In the genomic region with DNA sequence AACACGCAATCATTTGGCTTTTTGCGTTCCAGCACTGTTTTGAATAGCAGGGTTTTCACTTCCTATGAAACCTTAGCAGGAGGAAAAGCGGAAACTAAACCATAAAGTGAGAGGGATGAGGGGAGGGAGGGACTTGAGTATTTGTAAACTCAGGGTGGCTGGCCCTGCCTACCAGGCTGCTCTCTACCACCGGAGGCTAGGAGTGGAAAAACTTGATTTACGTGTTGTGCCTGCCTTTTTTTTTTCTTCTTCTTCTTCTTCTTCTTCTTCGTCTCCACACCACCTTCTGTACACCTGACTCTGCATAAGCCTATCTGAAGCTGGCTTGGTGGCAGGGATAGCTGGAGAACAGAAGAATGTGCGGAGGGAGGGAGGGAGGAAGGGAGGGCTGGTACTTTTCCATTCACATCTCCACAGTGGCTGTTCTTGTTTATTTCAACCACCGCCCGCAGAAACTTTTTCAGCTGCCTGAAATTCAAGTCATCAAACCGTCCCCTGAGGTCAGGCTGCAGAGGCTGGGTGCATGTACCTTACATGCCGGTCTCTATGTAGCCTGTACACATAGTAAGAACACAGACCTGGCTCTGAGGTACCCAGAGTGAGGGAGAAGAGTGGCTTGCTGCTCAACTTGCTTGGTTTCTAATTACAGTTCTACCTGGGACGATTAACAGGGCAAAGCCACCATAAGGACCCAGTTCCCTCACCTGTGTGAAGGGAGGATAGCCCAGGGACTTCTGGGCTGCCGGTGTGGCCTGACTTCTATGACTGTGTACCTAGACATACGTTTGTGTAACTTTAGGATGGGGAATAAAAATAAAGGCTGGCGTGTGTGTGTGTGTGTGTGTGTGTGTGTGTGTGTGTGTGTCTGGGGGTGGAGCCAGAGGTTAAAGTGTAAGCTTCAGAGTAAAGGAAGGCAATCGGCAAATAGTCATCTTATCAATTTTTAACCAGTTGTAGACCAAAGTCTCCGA, we compare ENCODE assay signal across 9 mouse cellular contexts. TPM values are rescaled to one million over a fixed set of nuclear protein-coding genes. Genes with fewer than 3 reads are reported as not detected.
DNase-seq lines count a peak whose midpoint lies in the region; ATAC-seq lines count a peak whose summit lies in the region.
"Had no signal": no experiment of that assay in that cellular context is flagged by ENCODE, and none has a peak within 500 bp of the region (broad histone marks: within the 10 kb centered on the region; RNA-seq: fewer than 3 reads in every experiment).

No protein-coding gene starts in this region.

- peak; percentile 37 for DNase-seq in cerebellum, adult 11-12 months
- no peak for DNase-seq in cerebellum, postnatal 10 days
- DNase-seq in lung, postnatal 25 days (ENCODE audit: low spot score), result peak; percentile 72
- DNase-seq in layer of hippocampus, adult 9-11 months, result no peak
- DNase-seq in T-cell, adult 2 months (ENCODE audit: low spot score), result no peak
- no peak for DNase-seq in thymus, postnatal 10 days (ENCODE audit: low spot score in 2 of 2)

- H3K4me3 ChIP-seq in kidney, embryonic 16.5 days (ENCODE audit: low read length), result no peak overlapping the region

- no peaks in the 10 kb centered on the region for H3K9me3 ChIP-seq in kidney, embryonic 16.5 days (ENCODE audit: low read length)

- peak overlapping the region; percentile 35 for H3K4me2 ChIP-seq in kidney, embryonic 16.5 days (replicated peaks; ENCODE audit: low read depth, low read length)

- H3K36me3 ChIP-seq in kidney, embryonic 16.5 days (ENCODE audit: insufficient read depth, low read length), result no peaks in the 10 kb centered on the region

- peak; percentile 43 for ATAC-seq in common myeloid progenitor, adult 5-6 weeks (replicated peaks; ENCODE audit: low read depth, poor library complexity, severe bottlenecking)
- ATAC-seq in kidney, embryonic 16.5 days (ENCODE audit: low FRiP score, low TSS enrichment), result peak; percentile 65
- ATAC-seq: hindbrain, postnatal 0 days had no signal

- peak overlapping the region; percentile 64 for H3K27ac ChIP-seq in kidney, embryonic 16.5 days (ENCODE audit: low read length)
- H3K27ac ChIP-seq: hindbrain, postnatal 0 days had no signal

- WGBS in kidney, embryonic 16.5 days, result 30% methylated on average over 17 of the region's 17 CpGs

- H3K9ac ChIP-seq in kidney, embryonic 16.5 days (replicated peaks; ENCODE audit: low read length), result 0 out of 2 replicates have a peak overlapping the region, but pooled peaks have one; percentile 24

- peaks cover 24% of the 10 kb centered on the region for H3K4me1 ChIP-seq in kidney, embryonic 16.5 days (ENCODE audit: insufficient read depth, low read length)

- H3K27me3 ChIP-seq in kidney, embryonic 16.5 days (ENCODE audit: insufficient read depth, low read length), result no peaks in the 10 kb centered on the region

RNA-seq across cellular contexts. Expression of a gene that starts 5.0 kb away (rescaled TPM):
- 1.5 and 1.9 TPM in 2 replicates for total RNA-seq in common myeloid progenitor, adult 5-6 weeks (2017)
- polyA plus RNA-seq in kidney, embryonic 16.5 days (2015; fragmentation: Nextera tagmentation; extraction: Ambion mirVana), result 0.84 and 0.94 TPM in 2 replicates

RNA-seq across cellular contexts. Expression of a gene that starts 5.4 kb away (rescaled TPM):
- not detected in 2 replicates for total RNA-seq in common myeloid progenitor, adult 5-6 weeks (2017)
- polyA plus RNA-seq in kidney, embryonic 16.5 days (2015; fragmentation: Nextera tagmentation; extraction: Ambion mirVana), result not detected in 2 replicates
- total RNA-seq: hindbrain, postnatal 0 days had no signal
- polyA plus RNA-seq: hindbrain, postnatal 0 days had no signal

Comparison
In these comparisons a context has a peak if more than half of its experiments do, and no peak if none do; other contexts are left out.
1. DNase-seq: peak in cerebellum, adult 11-12 months (single experiment) and lung, postnatal 25 days (single experiment); none in cerebellum, postnatal 10 days (0 of 2), layer of hippocampus, adult 9-11 months (single experiment), T-cell, adult 2 months (single experiment) and thymus, postnatal 10 days (0 of 2).